Comparison of ENCODE assay signal across 14 mouse cellular contexts in the genomic region with DNA sequence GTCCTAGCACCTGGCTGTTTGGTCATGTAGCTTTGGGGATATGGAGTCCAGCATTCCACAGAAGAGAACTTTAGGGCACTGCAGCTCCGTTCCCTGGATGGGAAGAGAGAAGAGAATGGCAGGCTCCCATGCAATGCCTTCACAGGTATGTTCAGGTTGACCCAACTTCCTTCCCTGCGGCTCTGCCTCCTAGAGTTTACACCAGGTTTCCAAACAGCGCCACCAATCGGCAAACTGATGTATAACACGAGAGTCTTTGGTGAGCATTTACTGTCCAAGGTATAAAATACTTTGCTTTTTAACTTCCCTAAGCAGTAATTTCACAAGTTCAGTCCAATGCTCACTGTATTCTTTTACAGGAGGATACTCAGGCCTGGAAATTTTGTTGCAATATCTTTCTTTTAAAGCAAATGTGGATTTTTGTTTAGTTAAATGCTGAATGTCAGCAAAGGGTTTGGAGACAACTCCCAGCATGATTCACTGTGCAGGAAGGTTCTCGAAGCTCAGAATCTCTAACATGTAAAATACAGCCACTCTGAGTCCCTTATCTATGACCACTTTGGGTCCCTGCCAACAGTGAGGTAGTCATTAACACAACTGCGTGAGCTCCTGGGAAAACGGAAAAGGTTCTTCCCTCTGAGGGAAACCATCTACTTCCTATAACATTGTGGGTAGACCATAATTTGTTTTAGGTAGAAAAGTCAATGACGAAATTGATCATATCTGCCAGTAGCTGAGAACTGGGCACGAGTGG. TPM values are rescaled to one million over a fixed set of nuclear protein-coding genes. Genes with fewer than 3 reads are reported as not detected.
DNase-seq lines count a peak whose midpoint lies in the region; ATAC-seq and TF ChIP-seq lines count a peak whose summit lies in the region.
"Had no signal": no experiment of that assay in that cellular context is flagged by ENCODE, and none has a peak within 500 bp of the region (broad histone marks: within the 10 kb centered on the region; RNA-seq: fewer than 3 reads in every experiment).

No protein-coding gene starts in this region.

- H3K9ac ChIP-seq in hindbrain, postnatal 0 days (replicated peaks; ENCODE audit: low read length): no peak overlapping the region
- H3K9ac ChIP-seq in hindbrain, embryonic 12.5 days: no peak overlapping the region
- H3K9ac ChIP-seq: limb, embryonic 13.5 days; midbrain, embryonic 12.5 days had no signal

- ATAC-seq in hindbrain, postnatal 0 days: no peak
- no peak for ATAC-seq in hindbrain, embryonic 12.5 days (ENCODE audit: low FRiP score)

- no peak overlapping the region for H3K27ac ChIP-seq in hindbrain, postnatal 0 days
- no peak overlapping the region for H3K27ac ChIP-seq in hindbrain, embryonic 12.5 days
- H3K27ac ChIP-seq in thymus, adult 2 months (ENCODE audit: control insufficient read depth, insufficient read depth, low read length): no peak overlapping the region
- H3K27ac ChIP-seq: limb, embryonic 13.5 days; midbrain, embryonic 12.5 days had no signal

- H3K9me3 ChIP-seq in hindbrain, postnatal 0 days (ENCODE audit: low read length): no peaks in the 10 kb centered on the region
- H3K9me3 ChIP-seq in hindbrain, embryonic 12.5 days (replicated peaks): no peaks in the 10 kb centered on the region
- H3K9me3 ChIP-seq: limb, embryonic 13.5 days had no signal

- no peak for TF ChIP-seq POLR2A in thymus, adult 2 months (IDR thresholded peaks at IDR 0.05; ENCODE audit: control insufficient read depth, extremely low read depth, insufficient read depth, low read length, poor library complexity)

- H3K36me3 ChIP-seq in hindbrain, postnatal 0 days (ENCODE audit: insufficient read depth, low read length): no peaks in the 10 kb centered on the region
- H3K36me3 ChIP-seq in hindbrain, embryonic 12.5 days: no peaks in the 10 kb centered on the region
- H3K36me3 ChIP-seq in thymus, adult 2 months (ENCODE audit: control insufficient read depth, insufficient read depth, low read length): no peaks in the 10 kb centered on the region
- H3K36me3 ChIP-seq: limb, embryonic 13.5 days; midbrain, embryonic 12.5 days had no signal

- no peaks in the 10 kb centered on the region for H3K27me3 ChIP-seq in hindbrain, postnatal 0 days (ENCODE audit: insufficient read depth, low read length)
- no peaks in the 10 kb centered on the region for H3K27me3 ChIP-seq in hindbrain, embryonic 12.5 days
- H3K27me3 ChIP-seq in thymus, adult 2 months (ENCODE audit: control insufficient read depth, insufficient read depth, low read length): no peaks in the 10 kb centered on the region
- H3K27me3 ChIP-seq: midbrain, embryonic 12.5 days had no signal

- no peak overlapping the region for H3K4me3 ChIP-seq in hindbrain, postnatal 0 days (ENCODE audit: low read length)
- no peak overlapping the region for H3K4me3 ChIP-seq in hindbrain, embryonic 12.5 days
- no peak overlapping the region for H3K4me3 ChIP-seq in thymus, adult 2 months (ENCODE audit: control insufficient read depth, insufficient read depth, low read length)
- H3K4me3 ChIP-seq: erythroblast, embryonic 14.5 days; limb, embryonic 13.5 days; midbrain, embryonic 12.5 days had no signal

- H3K4me2 ChIP-seq in hindbrain, postnatal 0 days (ENCODE audit: low read depth, low read length): no peak overlapping the region
- no peak overlapping the region for H3K4me2 ChIP-seq in hindbrain, embryonic 12.5 days (replicated peaks)
- H3K4me2 ChIP-seq: limb, embryonic 13.5 days; midbrain, embryonic 12.5 days had no signal

- no peaks in the 10 kb centered on the region for H3K4me1 ChIP-seq in hindbrain, postnatal 0 days (ENCODE audit: insufficient read depth, low read length)
- no peaks in the 10 kb centered on the region for H3K4me1 ChIP-seq in hindbrain, embryonic 12.5 days
- H3K4me1 ChIP-seq in thymus, adult 2 months (replicated peaks; ENCODE audit: control insufficient read depth, insufficient read depth, low read length): no peaks in the 10 kb centered on the region
- H3K4me1 ChIP-seq: limb, embryonic 13.5 days; midbrain, embryonic 12.5 days had no signal

- peak; percentile 50 for TF ChIP-seq CTCF in hindbrain, postnatal 0 days (IDR thresholded peaks at IDR 0.05; ENCODE audit: low read depth)
- TF ChIP-seq CTCF in thymus, adult 2 months (IDR thresholded peaks at IDR 0.05; ENCODE audit: borderline replicate concordance, control insufficient read depth, extremely low read depth, insufficient read depth, low read length, poor library complexity): no peak

- 72% methylated on average over 10 of the region's 10 CpGs for WGBS in hindbrain, postnatal 0 days
- WGBS in hindbrain, embryonic 12.5 days: 74% methylated on average over 10 of the region's 10 CpGs
- WGBS in thymus, adult 2 months: 56% methylated on average over 10 of the region's 10 CpGs

- DNase-seq in adrenal gland, adult 2 months: peak; percentile 21
- no peak for DNase-seq in adrenal gland, adult 8-10 months
- peak; percentile 34 for DNase-seq in hindbrain, postnatal 0 days (ENCODE audit: low spot score)
- peak; percentile 41 for DNase-seq in 416B (ENCODE audit: low read depth)
- peak; percentile 30 for DNase-seq in heart, postnatal 4 days
- DNase-seq in thymus, adult 2 months: no peak
- no peak for DNase-seq in thymus, postnatal 14 days
- DNase-seq: cerebellum, adult 9-11 months; gastrocnemius, postnatal 10 days; kidney, postnatal 25 days had no signal

RNA-seq across cellular contexts. Expression of a gene that starts 10.6 kb away (rescaled TPM):
- 10 to 100 TPM in 1 of 2 experiments, under 1 TPM in 1; 0.17 to 52.1 TPM for total RNA-seq in adrenal gland, adult 2 months (2021)
- 3.9 and 4.2 TPM in 2 replicates for polyA plus RNA-seq in adrenal gland, adult 2 months (2012; rRNA removed)
- 1 to 10 TPM in 2 of 4 experiments, not detected in 2; 9.4 to 10.0 TPM for total RNA-seq in adrenal gland, adult 8-10 months (2022)
- 0.29 and 1.1 TPM in 2 replicates for total RNA-seq in hindbrain, postnatal 0 days (2014; rRNA removed)
- 0.50 and 0.67 TPM in 2 replicates for polyA plus RNA-seq in hindbrain, postnatal 0 days (2015; fragmentation: Nextera tagmentation; extraction: Ambion mirVana)
- 0.39 and 0.42 TPM in 2 replicates for polyA plus RNA-seq in hindbrain, embryonic 12.5 days (2016; fragmentation: Nextera tagmentation; extraction: Ambion mirVana)
- not detected for total RNA-seq in heart, postnatal 4 days (2021)
- polyA plus RNA-seq in thymus, adult 2 months (2012; rRNA removed): 0.19 TPM in 1 of 2 replicates, not detected in the other
- polyA plus RNA-seq: erythroblast, embryonic 14.5 days had no signal

Comparison
In these comparisons a context has a peak if more than half of its experiments do, and no peak if none do; other contexts are left out.
1. DNase-seq: peak in adrenal gland, adult 2 months (single experiment), hindbrain, postnatal 0 days (single experiment), 416B (single experiment) and heart, postnatal 4 days (single experiment); none in adrenal gland, adult 8-10 months (single experiment), thymus, adult 2 months (single experiment) and thymus, postnatal 14 days (single experiment).